Mouse (Mus musculus) forebrain, embryonic 11.5 days (tissue): ENCODE data around the gene Doc2a. TPM values are rescaled to one million over a fixed set of nuclear protein-coding genes. Genes with fewer than 3 reads are reported as not detected.

Experiments
- ATAC-seq: fragments of 200-750 bp; cut with Nextera tagmentation; replicated peaks from 2 replicates; pipeline ENCODE4 v1.8.0; 2017; ENCODE audit warnings: moderate TSS enrichment; ENCODE audit not compliant: low FRiP score
- DNase-seq: peaks from one replicate; pipeline ENCODE4 v3.0.0-alpha.2; 2017; ENCODE audit warnings: low spot score
- H3K27ac ChIP-seq: fragments of 300-500 bp; sonication (generic); 2 replicates; pipeline ENCODE4 v1.5.1; 2014; ENCODE audit warnings: low read depth, low read length
- H3K27me3 ChIP-seq: fragments of 300-500 bp; sonication (generic); 2 replicates; pipeline ENCODE4 v1.6.1; 2014; ENCODE audit warnings: mild to moderate bottlenecking, low read length, mixed read lengths; ENCODE audit not compliant: control insufficient read depth, insufficient read depth
- H3K36me3 ChIP-seq: fragments of 300-500 bp; sonication (generic); 2 replicates; pipeline ENCODE4 v1.6.1; 2014; ENCODE audit warnings: mild to moderate bottlenecking, low read length, moderate library complexity, mixed read lengths; ENCODE audit not compliant: control insufficient read depth, insufficient read depth
- H3K4me1 ChIP-seq: fragments of 300-500 bp; sonication (generic); replicated peaks from 2 replicates; pipeline ENCODE4 v1.6.1; 2014; ENCODE audit warnings: low read length, mixed read lengths; ENCODE audit not compliant: control insufficient read depth, insufficient read depth
- H3K4me2 ChIP-seq: fragments of 300-500 bp; sonication (generic); 2 replicates; pipeline ENCODE4 v1.6.1; 2014; ENCODE audit warnings: low read depth, mild to moderate bottlenecking, low read length, moderate library complexity, mixed read lengths; ENCODE audit not compliant: severe bottlenecking
- H3K4me3 ChIP-seq: fragments of 300-500 bp; sonication (generic); 2 replicates; pipeline ENCODE4 v1.5.1; 2014; ENCODE audit warnings: low read depth, low read length
- H3K9ac ChIP-seq: fragments of 300-500 bp; sonication (generic); 2 replicates; pipeline ENCODE4 v1.6.1; 2014; ENCODE audit warnings: low read length
- H3K9me3 ChIP-seq: fragments of 300-500 bp; sonication (generic); 2 replicates; pipeline ENCODE4 v1.6.1; 2016; ENCODE audit warnings: low read length, mixed read lengths; ENCODE audit not compliant: control insufficient read depth
- WGBS: fragments of 180-500 bp; shearing (Covaris S2); extraction: QIAGEN DNeasy Blood & Tissue Kit; methylation state at CpG from one replicate; pipeline ENCODE4 v1.1.7; 2014; 5-methylcytosine and 5-hydroxymethylcytosine counted together
- polyA plus RNA-seq: library from polyadenylated mRNA; unstranded; fragments of >200 nt; fragmentation: Nextera tagmentation; extraction: Ambion mirVana; gene quantifications from 2 replicates; pipeline ENCODE4 v1.2.1, GENCODE M21; 2014

The Doc2a gene
- polyA plus RNA-seq, 1 experiment from 2014 or later: 11.2 TPM

- ATAC-seq (no peak), DNase-seq (no peak)
- peaks cover 39% of the 10 kb centered on the region for H3K36me3 ChIP-seq
- H3K4me2 ChIP-seq: no peak overlapping the region
- no peak overlapping the region for H3K9ac ChIP-seq
- no peaks in the 10 kb centered on the region for H3K27me3 ChIP-seq
- no peak overlapping the region for H3K27ac ChIP-seq
- peaks cover 16% of the 10 kb centered on the region for H3K4me1 ChIP-seq
- 89% methylated on average over 2 of the region's 2 CpGs for WGBS
- H3K9me3 ChIP-seq: no peaks in the 10 kb centered on the region
- H3K4me3 ChIP-seq: no peak overlapping the region
Measured at GRCm38 (mm10) chr7:126867534-126867933, 20.3 kb downstream of the Doc2a start.

GRCm38 (mm10) chr7:126868003-126868402 is 20.8 kb downstream of the Doc2a start:
- H3K36me3 ChIP-seq: peaks cover 39% of the 10 kb centered on the region
- no peak overlapping the region for H3K4me2 ChIP-seq
- WGBS: 90% methylated on average over 12 of the region's 12 CpGs
- peaks cover 16% of the 10 kb centered on the region for H3K4me1 ChIP-seq
- no peaks in the 10 kb centered on the region for H3K27me3 ChIP-seq
- H3K9ac ChIP-seq: no peak overlapping the region
- no peaks in the 10 kb centered on the region for H3K9me3 ChIP-seq
- ATAC-seq (no peak), DNase-seq (no peak)
- H3K27ac ChIP-seq: no peak overlapping the region
- H3K4me3 ChIP-seq: no peak overlapping the region

- ATAC-seq: no peak
- Histone ChIP-seq H3K27me3 (no peaks in the 10 kb centered on the region), H3K4me1 (no peaks in the 10 kb centered on the region), H3K4me2 (no peak overlapping the region), H3K27ac (no peak overlapping the region), H3K36me3 (peaks cover 43% of the 10 kb centered on the region), H3K9ac (no peak overlapping the region), H3K4me3 (no peak overlapping the region), H3K9me3 (no peaks in the 10 kb centered on the region)
- WGBS: 93% methylated on average over 23 of the region's 23 CpGs
- DNase-seq: no peak
Measured at GRCm38 (mm10) chr7:126869780-126870519, 22.7 kb downstream of the Doc2a start.

GRCm38 (mm10) chr7:126870520-126870891 is 23.3 kb downstream of the Doc2a start:
- no peaks in the 10 kb centered on the region for H3K4me1 ChIP-seq
- no peak overlapping the region for H3K4me2 ChIP-seq
- H3K36me3 ChIP-seq: peaks cover 37% of the 10 kb centered on the region
- no peak for DNase-seq
- H3K27me3 ChIP-seq: no peaks in the 10 kb centered on the region
- H3K9me3 ChIP-seq: no peaks in the 10 kb centered on the region
- 87% methylated on average over 2 of the region's 2 CpGs for WGBS
- no peak overlapping the region for H3K4me3 ChIP-seq
- ATAC-seq: no peak
- H3K9ac ChIP-seq: no peak overlapping the region
- no peak overlapping the region for H3K27ac ChIP-seq

- no peak overlapping the region for H3K9ac ChIP-seq
- peaks cover 33% of the 10 kb centered on the region for H3K36me3 ChIP-seq
- no peaks in the 10 kb centered on the region for H3K9me3 ChIP-seq
- no peak overlapping the region for H3K27ac ChIP-seq
- no peak for DNase-seq
- H3K4me1 ChIP-seq: peaks cover 7% of the 10 kb centered on the region; the same call in 1 of the 2 replicates
- no peaks in the 10 kb centered on the region for H3K27me3 ChIP-seq
- ATAC-seq: no peak
- whole genome bisulfite sequencing: 97% methylated on average over 1 of the region's 1 CpGs
- no peak overlapping the region for H3K4me2 ChIP-seq
- no peak overlapping the region for H3K4me3 ChIP-seq
Measured at GRCm38 (mm10) chr7:126877239-126877638, 30.0 kb downstream of the Doc2a start.

GRCm38 (mm10) chr7:126881040-126881439 is 33.8 kb downstream of the Doc2a start:
- Histone ChIP-seq H3K36me3 (peaks cover 26% of the 10 kb centered on the region), H3K9ac (peak overlapping the region; percentile 6), H3K4me1 (peaks cover 15% of the 10 kb centered on the region), H3K4me2 (peak overlapping the region; percentile 100; the same call in 1 of the 2 replicates), H3K9me3 (no peaks in the 10 kb centered on the region), H3K27me3 (no peaks in the 10 kb centered on the region), H3K27ac (no peak overlapping the region), H3K4me3 (no peak overlapping the region)
- WGBS: 83% methylated on average over 6 of the region's 6 CpGs
- DNase-seq (no peak), ATAC-seq (no peak)

GRCm38 (mm10) chr7:126883731-126884181 is 36.5 kb downstream of the Doc2a start:
- H3K36me3 ChIP-seq: peaks cover 8% of the 10 kb centered on the region; the same call in 1 of the 2 replicates
- DNase-seq (peak; percentile 63), ATAC-seq (no peak)
- peak overlapping the region; percentile 13; the same call in 1 of the 2 replicates for H3K27ac ChIP-seq
- H3K27me3 ChIP-seq: no peaks in the 10 kb centered on the region
- WGBS: 0% methylated on average over 15 of the region's 15 CpGs
- H3K9ac ChIP-seq: peak overlapping the region; percentile 89
- peak overlapping the region; percentile 100 for H3K4me2 ChIP-seq
- peak overlapping the region; percentile 78 for H3K4me3 ChIP-seq
- peaks cover 15% of the 10 kb centered on the region for H3K4me1 ChIP-seq
- no peaks in the 10 kb centered on the region for H3K9me3 ChIP-seq

- under 1% methylated on average over 55 of the region's 56 CpGs for WGBS
Measured at GRCm38 (mm10) chr7:126884286-126885164, 37.3 kb downstream of the Doc2a start, which contains the start of gene Taok2. Gene Taok2 (minus strand): TSS chr7:126884703.

More at GRCm38 (mm10) chr7:126884286-126885164, 37.3 kb downstream of the Doc2a start, which contains the start of gene Taok2:
- H3K4me2 ChIP-seq: peak within 1 kb of the TSS; percentile 100
- DNase-seq (peak; percentile 100), ATAC-seq (peak; percentile 98)
- H3K27ac ChIP-seq: peak within 1 kb of the TSS; percentile 85
- no peaks in the 10 kb centered on the region for H3K9me3 ChIP-seq
- H3K9ac ChIP-seq: peak within 1 kb of the TSS; percentile 89
- peaks cover 15% of the 10 kb centered on the region for H3K4me1 ChIP-seq
- H3K27me3 ChIP-seq: no peaks in the 10 kb centered on the region
- H3K36me3 ChIP-seq: peaks cover 3% of the 10 kb centered on the region; the same call in 1 of the 2 replicates
- peak within 1 kb of the TSS; percentile 78 for H3K4me3 ChIP-seq
